Mouse (Mus musculus): ENCODE measurements around the gene Ttyh1.

The Ttyh1 gene

GRCm38 (mm10) chr7:4170193-4170938 lies 51.2 kb downstream of the Ttyh1 start:
- DNase-seq (ENCODE audit: low read depth, low spot score) = no peak

- DNase-seq (ENCODE audit: low read depth, low spot score) = no peak
Measured at GRCm38 (mm10) chr7:4178438-4178837, 59.2 kb downstream of the Ttyh1 start.

All from retina, adult 2 months (tissue).